Mouse (Mus musculus) retina, embryonic 14.5 days (tissue): ENCODE results near the gene Ndufa4l2.
A peak's percentile ranks its signal among the peaks of the same experiment; 100 is the strongest.

Experiments used
- DNase-seq: peaks from one replicate; pipeline ENCODE4 v3.0.0-alpha.2; 2015; ENCODE audit warnings: low spot score

The Ndufa4l2 gene

GRCm38 (mm10) chr10:127526681-127527080, 11.9 kb downstream of the Ndufa4l2 start:
- DNase-seq: peak; percentile 81

- DNase-seq: peak; percentile 31
Measured at GRCm38 (mm10) chr10:127527481-127527880, 12.7 kb downstream of the Ndufa4l2 start.

- peak; percentile 16 for DNase-seq
Measured at GRCm38 (mm10) chr10:127530945-127531344, 16.2 kb downstream of the Ndufa4l2 start.

- peak; percentile 22 for DNase-seq
Measured at GRCm38 (mm10) chr10:127531548-127531947, 16.8 kb downstream of the Ndufa4l2 start.

GRCm38 (mm10) chr10:127534036-127534928, 19.5 kb downstream of the Ndufa4l2 start, which contains the start of gene Nxph4:
Nxph4 (minus strand) TSS chr10:127534559.
- DNase-seq: peak; percentile 45

- DNase-seq: peak; percentile 18
Measured at GRCm38 (mm10) chr10:127534929-127535384, 20.2 kb downstream of the Ndufa4l2 start.

- DNase-seq: peak; percentile 82
Measured at GRCm38 (mm10) chr10:127536586-127537314, 22.0 kb downstream of the Ndufa4l2 start.

- peak; percentile 90 for DNase-seq
Measured at GRCm38 (mm10) chr10:127537854-127538583, 23.3 kb downstream of the Ndufa4l2 start.

- DNase-seq: no peak
Measured at GRCm38 (mm10) chr10:127541510-127541909, 26.7 kb downstream of the Ndufa4l2 start.

- no peak for DNase-seq
Measured at GRCm38 (mm10) chr10:127542084-127542483, 27.3 kb downstream of the Ndufa4l2 start.

GRCm38 (mm10) chr10:127542720-127543119, 28.0 kb downstream of the Ndufa4l2 start:
- DNase-seq: peak; percentile 39

- DNase-seq: no peak
Measured at GRCm38 (mm10) chr10:127543916-127544315, 29.1 kb downstream of the Ndufa4l2 start.

GRCm38 (mm10) chr10:127544375-127544774, 29.6 kb downstream of the Ndufa4l2 start:
- no peak for DNase-seq

- peak; percentile 52 for DNase-seq
Measured at GRCm38 (mm10) chr10:127546505-127546904, 31.7 kb downstream of the Ndufa4l2 start.

- no peak for DNase-seq
Measured at GRCm38 (mm10) chr10:127548236-127548635, 33.5 kb downstream of the Ndufa4l2 start.

- no peak for DNase-seq
Measured at GRCm38 (mm10) chr10:127549892-127550291, 35.1 kb downstream of the Ndufa4l2 start.

- peak; percentile 73 for DNase-seq
Measured at GRCm38 (mm10) chr10:127555703-127556102, 40.9 kb downstream of the Ndufa4l2 start.

GRCm38 (mm10) chr10:127557397-127557796, 42.6 kb downstream of the Ndufa4l2 start:
- peak; percentile 49 for DNase-seq

GRCm38 (mm10) chr10:127561145-127561544, 46.4 kb downstream of the Ndufa4l2 start:
- DNase-seq: no peak

GRCm38 (mm10) chr10:127563840-127564239, 49.1 kb downstream of the Ndufa4l2 start:
- no peak for DNase-seq

- no peak for DNase-seq
Measured at GRCm38 (mm10) chr10:127564301-127564700, 49.5 kb downstream of the Ndufa4l2 start.
